Mouse (Mus musculus): ENCODE data around the gene Eif6. TPM values are rescaled to one million over a fixed set of nuclear protein-coding genes. Genes with fewer than 3 reads are reported as not detected.
"Not testable (repeated sequence)": the region's sequence is repeated elsewhere in the genome, so short reads cannot be mapped to it uniquely, and the experiment has no call there.

Gene Eif6
- polyA plus RNA-seq, 1 experiment from 2014 or later = 200 TPM

DNA sequence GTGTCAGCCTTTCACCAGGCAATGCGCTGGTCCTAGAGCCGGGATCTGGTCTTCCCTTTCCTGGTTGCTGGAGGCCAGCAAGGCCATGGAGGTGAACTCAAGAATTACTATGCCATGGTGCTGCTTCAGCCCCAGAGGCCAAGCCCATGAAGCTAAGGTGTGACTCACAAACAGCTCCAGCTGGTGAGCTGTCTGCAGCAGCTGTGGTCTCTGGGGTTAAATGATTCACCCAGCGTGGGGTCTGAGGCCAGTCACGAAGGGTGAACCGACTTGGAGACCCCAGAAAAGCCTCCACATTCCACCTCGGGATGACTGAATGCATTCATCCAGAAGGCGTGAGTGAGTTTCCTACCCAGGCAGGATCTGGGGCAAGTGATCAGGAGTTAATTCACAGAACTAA lies 23.4 kb upstream of the Eif6 start:
- Histone ChIP-seq H3K4me1 (peaks cover 18% of the 10 kb centered on the region; the same call in 1 of the 2 replicates), H3K9ac (no peak overlapping the region), H3K36me3 (peaks cover 53% of the 10 kb centered on the region), H3K27me3 (no peaks in the 10 kb centered on the region), H3K27ac (no peak overlapping the region), H3K4me2 (no peak overlapping the region), H3K9me3 (no peaks in the 10 kb centered on the region), H3K4me3 (no peak overlapping the region)
- WGBS = 79% methylated on average over 7 of the region's 7 CpGs
- ATAC-seq (ENCODE audit: insufficient number of reproducible peaks, low FRiP score, low TSS enrichment, low read depth) = no peak

DNA sequence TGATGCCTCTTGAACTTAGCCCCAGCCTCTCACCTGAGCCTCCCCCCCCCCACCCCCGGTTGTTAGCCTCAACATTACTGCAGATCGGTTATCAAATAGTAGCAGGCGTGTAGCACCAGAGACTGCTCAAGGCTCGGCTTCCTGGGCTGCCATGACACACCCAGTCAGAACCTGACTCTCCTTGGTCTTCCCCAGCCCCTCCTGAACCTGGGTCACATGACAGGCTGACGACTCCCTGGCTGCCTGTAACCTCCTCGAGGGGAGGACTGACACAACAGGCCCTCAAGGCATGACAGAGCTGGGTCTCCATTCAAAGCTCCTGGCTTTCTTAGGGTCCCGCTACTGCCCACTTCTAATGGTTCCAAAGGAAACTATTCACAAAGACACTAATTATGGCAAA lies 22.7 kb upstream of the Eif6 start:
- Histone ChIP-seq H3K9me3 (no peaks in the 10 kb centered on the region), H3K27ac (no peak overlapping the region), H3K27me3 (no peaks in the 10 kb centered on the region), H3K4me1 (peaks cover 18% of the 10 kb centered on the region; the same call in 1 of the 2 replicates), H3K4me2 (no peak overlapping the region), H3K9ac (no peak overlapping the region), H3K4me3 (no peak overlapping the region), H3K36me3 (peaks cover 59% of the 10 kb centered on the region)
- no peak for ATAC-seq (ENCODE audit: insufficient number of reproducible peaks, low FRiP score, low TSS enrichment, low read depth)
- WGBS = 56% methylated on average over 7 of the region's 7 CpGs

GRCm38 (mm10) chr2:155848291-155848690 lies 21.6 kb upstream of the Eif6 start:
- Histone ChIP-seq H3K27me3 (no peaks in the 10 kb centered on the region), H3K9me3 (no peaks in the 10 kb centered on the region), H3K36me3 (peaks cover 53% of the 10 kb centered on the region), H3K27ac (no peak overlapping the region), H3K9ac (no peak overlapping the region), H3K4me2 (no peak overlapping the region), H3K4me3 (no peak overlapping the region), H3K4me1 (peaks cover 18% of the 10 kb centered on the region; the same call in 1 of the 2 replicates)
- 21% methylated on average over 6 of the region's 6 CpGs for WGBS
- no peak for ATAC-seq (ENCODE audit: insufficient number of reproducible peaks, low FRiP score, low TSS enrichment, low read depth)

DNA sequence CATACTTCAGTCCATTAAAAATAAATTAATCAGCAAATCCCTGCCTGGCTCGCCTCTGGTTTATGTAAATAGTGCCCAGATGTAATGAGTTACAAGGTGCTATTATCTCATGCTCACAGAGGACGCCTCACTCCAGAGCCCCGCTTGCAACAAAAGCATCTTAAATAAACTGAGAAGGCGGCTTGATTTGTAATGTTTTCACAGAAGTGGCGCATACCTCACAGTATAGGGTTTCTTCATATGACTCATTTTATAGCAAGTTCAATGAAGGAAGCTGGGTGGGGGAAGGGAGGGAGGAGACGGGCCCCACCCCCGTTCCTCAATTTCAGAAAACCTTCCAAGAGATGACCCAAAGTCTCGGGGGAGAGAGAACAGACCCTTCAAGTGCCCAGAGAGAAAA lies 20.2 kb upstream of the Eif6 start:
- Histone ChIP-seq H3K4me1 (peaks cover 15% of the 10 kb centered on the region; the same call in 1 of the 2 replicates), H3K4me3 (no peak overlapping the region), H3K4me2 (no peak overlapping the region), H3K27ac (0 out of 2 replicates have a peak overlapping the region, but pooled peaks have one; percentile 47), H3K36me3 (peaks cover 53% of the 10 kb centered on the region), H3K9me3 (no peaks in the 10 kb centered on the region), H3K9ac (no peak overlapping the region), H3K27me3 (no peaks in the 10 kb centered on the region)
- ATAC-seq (ENCODE audit: insufficient number of reproducible peaks, low FRiP score, low TSS enrichment, low read depth) = peak; percentile 59; the same call in 1 of the 2 replicates
- WGBS = 46% methylated on average over 8 of the region's 8 CpGs

- 82% methylated on average over 4 of the region's 4 CpGs for WGBS
- Histone ChIP-seq H3K27me3 (no peaks in the 10 kb centered on the region), H3K36me3 (no peaks in the 10 kb centered on the region), H3K9me3 (no peaks in the 10 kb centered on the region), H3K9ac (no peak overlapping the region), H3K27ac (no peak overlapping the region), H3K4me3 (no peak overlapping the region), H3K4me1 (no peaks in the 10 kb centered on the region), H3K4me2 (no peak overlapping the region)
- ATAC-seq (ENCODE audit: insufficient number of reproducible peaks, low FRiP score, low TSS enrichment, low read depth) = no peak
Observed at GRCm38 (mm10) chr2:155838961-155839360, 12.2 kb upstream of the Eif6 start.

DNA sequence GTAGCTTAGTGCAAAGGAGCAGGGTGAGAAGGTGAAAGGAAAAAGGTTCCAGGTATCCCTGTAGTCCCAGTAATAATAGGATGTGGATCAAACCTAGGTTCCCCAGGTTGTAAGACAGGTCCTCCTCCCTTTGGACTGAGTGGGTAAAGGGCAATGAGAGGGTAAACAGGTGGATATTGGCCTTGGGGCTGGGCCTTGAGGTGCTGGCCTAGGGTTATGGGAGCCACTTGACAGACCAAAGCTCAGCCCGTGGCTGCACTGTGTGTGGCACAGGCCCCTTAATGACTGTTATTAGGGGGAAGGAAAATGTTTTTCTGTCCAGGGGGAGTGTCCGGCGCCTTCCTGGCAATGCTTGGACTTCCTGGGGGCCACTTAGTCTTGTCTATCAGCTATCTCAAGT lies 11.2 kb upstream of the Eif6 start:
- WGBS = 52% methylated on average over 3 of the region's 3 CpGs
- no peak for ATAC-seq (ENCODE audit: insufficient number of reproducible peaks, low FRiP score, low TSS enrichment, low read depth)
- Histone ChIP-seq H3K27me3 (no peaks in the 10 kb centered on the region), H3K27ac (no peak overlapping the region), H3K9me3 (no peaks in the 10 kb centered on the region), H3K9ac (no peak overlapping the region), H3K36me3 (no peaks in the 10 kb centered on the region), H3K4me2 (no peak overlapping the region), H3K4me3 (no peak overlapping the region), H3K4me1 (no peaks in the 10 kb centered on the region)

DNA sequence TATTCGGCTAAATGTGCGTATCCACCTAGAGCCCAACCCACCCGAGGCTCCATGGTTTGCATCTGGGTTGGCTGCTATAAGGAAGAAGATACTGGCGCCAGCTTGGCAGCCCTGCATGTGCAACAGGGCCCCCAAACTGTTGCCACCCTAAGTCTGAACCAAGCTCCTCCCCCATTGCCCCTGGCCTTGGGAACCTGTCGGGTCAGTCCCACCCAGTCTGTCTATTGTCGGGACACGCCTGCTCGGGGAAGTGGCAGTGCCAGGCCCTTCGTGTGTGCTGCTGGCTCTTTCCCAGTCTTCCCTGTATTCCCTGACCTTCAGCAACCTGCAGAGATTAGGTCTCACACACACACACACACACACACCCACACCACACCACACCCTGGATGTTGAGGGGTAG lies 8.0 kb upstream of the Eif6 start, which contains the start of gene Fam83c:
TSS of gene Fam83c (minus strand) at position 123 of the 400 bp plus-strand sequence.
- peak within 1 kb of the TSS; percentile 4; the same call in 1 of the 2 replicates for H3K4me3 ChIP-seq

DNA sequence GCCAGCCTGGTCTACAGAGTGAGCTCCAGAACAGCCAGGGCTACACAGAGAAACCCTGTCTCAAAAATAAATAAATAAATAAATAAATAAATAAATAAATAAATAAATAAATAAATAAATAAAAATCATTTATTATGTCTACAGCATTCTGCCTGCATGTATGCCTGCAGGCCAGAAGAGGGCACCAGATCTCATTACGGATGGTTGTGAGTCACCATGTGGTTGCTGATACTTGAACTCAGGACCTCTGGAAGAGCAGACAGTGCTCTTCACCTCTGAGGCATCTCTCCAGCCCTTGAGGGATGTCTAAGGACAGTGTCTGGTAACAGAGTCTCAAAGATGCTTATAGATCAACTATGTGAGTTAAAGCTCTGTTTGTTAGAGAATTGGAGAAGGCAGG lies 5.4 kb upstream of the Eif6 start:
- H3K9me3 ChIP-seq; H3K4me1 ChIP-seq; H3K27me3 ChIP-seq; ATAC-seq (ENCODE audit: insufficient number of reproducible peaks, low FRiP score, low TSS enrichment, low read depth); H3K36me3 ChIP-seq; H3K4me2 ChIP-seq; H3K27ac ChIP-seq; H3K4me3 ChIP-seq; H3K9ac ChIP-seq: not testable (repeated sequence)
- WGBS = 59% methylated on average over 1 of the region's 1 CpGs

More for the DNA sequence above, 8.0 kb upstream of the Eif6 start, which contains the start of gene Fam83c:
- no peak; the same call in 1 of the 2 replicates for ATAC-seq (ENCODE audit: insufficient number of reproducible peaks, low FRiP score, low TSS enrichment, low read depth)
- no peaks in the 10 kb centered on the region for H3K4me1 ChIP-seq
- no peaks in the 10 kb centered on the region for H3K36me3 ChIP-seq
- H3K9me3 ChIP-seq = no peaks in the 10 kb centered on the region
- H3K9ac ChIP-seq = no peak within 1 kb of the TSS
- H3K27ac ChIP-seq = no peak within 1 kb of the TSS
- WGBS = 53% methylated on average over 9 of the region's 9 CpGs
- H3K4me2 ChIP-seq = 0 out of 2 replicates have a peak within 1 kb of the TSS, but pooled peaks have one; percentile 0
- H3K27me3 ChIP-seq = no peaks in the 10 kb centered on the region

GRCm38 (mm10) chr2:155831302-155831701 lies 4.6 kb upstream of the Eif6 start:
- H3K9ac ChIP-seq = no peak overlapping the region
- 58% methylated on average over 9 of the region's 9 CpGs for WGBS
- ATAC-seq (ENCODE audit: insufficient number of reproducible peaks, low FRiP score, low TSS enrichment, low read depth) = no peak
- H3K4me1 ChIP-seq = peaks cover 11% of the 10 kb centered on the region
- H3K4me3 ChIP-seq = no peak overlapping the region
- no peak overlapping the region for H3K27ac ChIP-seq
- H3K36me3 ChIP-seq = no peaks in the 10 kb centered on the region
- H3K4me2 ChIP-seq = no peak overlapping the region
- H3K27me3 ChIP-seq = no peaks in the 10 kb centered on the region
- no peaks in the 10 kb centered on the region for H3K9me3 ChIP-seq

- Histone ChIP-seq H3K4me2 (no peak overlapping the region), H3K27ac (no peak overlapping the region), H3K27me3 (no peaks in the 10 kb centered on the region), H3K36me3 (no peaks in the 10 kb centered on the region), H3K9ac (no peak overlapping the region), H3K4me1 (peaks cover 11% of the 10 kb centered on the region), H3K4me3 (no peak overlapping the region), H3K9me3 (no peaks in the 10 kb centered on the region)
- ATAC-seq (ENCODE audit: insufficient number of reproducible peaks, low FRiP score, low TSS enrichment, low read depth) = no peak
- 81% methylated on average over 8 of the region's 8 CpGs for WGBS
Observed at GRCm38 (mm10) chr2:155830841-155831240, 4.1 kb upstream of the Eif6 start.

DNA sequence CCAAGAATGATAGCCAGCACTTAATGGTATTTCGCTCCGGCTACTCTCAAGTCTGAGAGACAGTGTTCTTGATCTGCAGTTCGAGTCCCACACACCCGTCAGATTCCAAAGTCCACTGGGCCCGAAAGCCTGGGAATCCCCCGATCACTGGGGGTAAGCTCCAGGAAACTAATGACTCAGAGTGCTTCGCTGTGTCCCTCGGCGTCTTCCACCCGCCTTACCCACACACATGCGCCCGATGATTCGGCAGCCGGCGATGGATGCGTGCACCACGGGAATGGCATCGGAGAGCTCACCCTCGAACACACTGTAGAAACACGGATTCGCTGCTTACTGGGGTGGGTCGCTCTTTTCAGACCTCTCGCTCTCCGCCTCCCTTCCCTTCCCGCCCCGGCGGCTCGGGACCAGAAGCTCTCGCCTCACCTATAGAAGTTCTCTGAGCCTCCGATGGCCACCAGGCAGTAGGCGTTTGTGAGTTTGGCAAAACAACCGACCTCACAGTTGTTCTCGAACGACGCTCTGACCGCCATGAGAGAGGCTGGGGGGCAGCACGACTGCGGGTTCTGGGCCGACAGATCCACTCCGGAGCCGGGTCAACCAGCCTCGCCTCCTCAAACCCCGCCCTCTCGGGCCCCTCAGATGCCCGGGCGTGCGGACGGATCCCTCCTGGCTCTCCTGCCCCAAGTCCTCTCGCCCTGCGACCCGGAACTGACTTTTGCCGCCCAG lies 658 bp downstream of the Eif6 start:
- Histone ChIP-seq H3K9me3 (no peaks in the 10 kb centered on the region), H3K36me3 (peaks cover 29% of the 10 kb centered on the region), H3K9ac (peak overlapping the region; percentile 59), H3K4me1 (peaks cover 19% of the 10 kb centered on the region), H3K4me2 (peak overlapping the region; percentile 80), H3K27ac (peak overlapping the region; percentile 88), H3K4me3 (peak overlapping the region; percentile 91), H3K27me3 (no peaks in the 10 kb centered on the region)
- ATAC-seq (ENCODE audit: insufficient number of reproducible peaks, low FRiP score, low TSS enrichment, low read depth) = no peak
- WGBS = 1% methylated on average over 52 of the region's 52 CpGs

GRCm38 (mm10) chr2:155823722-155824121 lies 3.0 kb downstream of the Eif6 start:
- no peak overlapping the region for H3K4me2 ChIP-seq

More at GRCm38 (mm10) chr2:155823722-155824121, 3.0 kb downstream of the Eif6 start:
- Histone ChIP-seq H3K4me1 (peaks cover 33% of the 10 kb centered on the region), H3K4me3 (no peak overlapping the region), H3K9me3 (no peaks in the 10 kb centered on the region), H3K36me3 (peaks cover 45% of the 10 kb centered on the region), H3K27ac (no peak overlapping the region), H3K9ac (no peak overlapping the region), H3K27me3 (no peaks in the 10 kb centered on the region)
- WGBS = 92% methylated on average over 8 of the region's 8 CpGs
- no peak for ATAC-seq (ENCODE audit: insufficient number of reproducible peaks, low FRiP score, low TSS enrichment, low read depth)

All from limb, embryonic 15.5 days (tissue).